Mouse (Mus musculus): ENCODE measurements around the gene Tdpoz5. TPM values are rescaled to one million over a fixed set of nuclear protein-coding genes. Genes with fewer than 3 reads are reported as not detected.
"Not testable (repeated sequence)": the region's sequence is repeated elsewhere in the genome, so short reads cannot be mapped to it uniquely, and the experiment has no call there.

Tdpoz5 gene
- not detected in 2 replicates for total RNA-seq (2015)
- total RNA-seq (2017) = not detected in 2 replicates

DNA sequence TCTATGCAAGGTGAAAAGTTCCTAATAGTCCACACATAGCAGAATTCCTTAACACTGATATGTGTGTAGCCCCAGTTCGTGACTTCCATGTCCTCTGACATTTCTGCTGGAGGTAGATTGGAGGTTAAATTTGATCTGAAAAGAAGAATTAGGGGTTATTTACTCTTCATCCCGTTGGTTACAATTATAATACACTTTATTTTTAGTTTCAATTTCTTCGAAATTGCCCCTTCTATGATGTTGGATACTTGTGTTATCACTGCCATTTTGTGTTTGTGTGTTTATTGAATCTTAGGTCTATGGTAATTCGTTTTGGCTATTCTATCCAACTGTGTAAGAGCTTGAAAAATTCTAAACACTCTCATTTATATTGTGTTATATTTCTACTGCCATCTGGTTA lies at the start of gene Tdpoz5:
Tdpoz5 (minus strand) TSS at position 101 of the 400 bp plus-strand sequence.
- ATAC-seq (replicated peaks; ENCODE audit: poor library complexity) = not testable (repeated sequence)

DNA sequence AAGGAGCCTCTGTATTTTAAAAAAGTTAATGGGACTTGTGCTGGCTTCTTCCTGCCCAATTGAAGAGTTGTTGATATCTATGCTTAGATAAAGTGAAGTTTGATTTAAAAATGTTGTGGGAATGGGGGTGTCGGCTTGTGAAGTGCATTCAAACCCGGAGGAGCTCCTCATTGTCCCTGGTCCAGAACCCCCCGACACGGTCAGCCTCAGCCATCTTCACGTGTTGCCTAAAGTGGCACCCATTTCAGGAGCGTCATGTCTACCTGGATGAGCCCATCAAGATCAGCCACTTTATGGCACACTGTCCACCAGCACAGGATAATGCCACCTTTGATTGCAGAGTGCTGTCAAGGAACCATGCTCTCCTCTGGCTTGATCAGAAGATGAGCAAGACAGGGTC lies 7.8 kb upstream of the Tdpoz5 start:
- ATAC-seq (replicated peaks; ENCODE audit: poor library complexity) = not testable (repeated sequence)

DNA sequence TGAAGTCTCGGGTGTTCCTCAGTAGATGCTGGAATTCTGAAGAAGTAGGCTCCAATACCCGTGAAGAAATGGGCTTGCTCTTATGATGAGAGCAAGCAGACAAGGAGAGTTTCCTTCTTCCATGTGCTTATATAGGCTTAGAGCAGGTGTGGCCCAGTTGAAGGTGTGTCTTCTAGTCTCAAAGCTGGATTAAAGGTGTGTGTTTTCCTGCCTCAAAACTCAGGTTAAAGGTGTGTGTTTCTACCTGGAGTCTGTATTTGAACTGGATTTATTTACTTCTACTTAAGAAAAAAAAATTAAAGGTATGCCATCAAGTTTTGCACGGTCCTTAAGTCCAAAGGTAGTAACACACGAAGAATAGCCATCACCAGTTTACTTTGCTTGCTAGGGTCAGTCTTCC lies 17.7 kb downstream of the Tdpoz5 start, which contains the start of gene Gm9117:
Gm9117 (minus strand) TSS at position 101 of the 400 bp plus-strand sequence.
- not testable (repeated sequence) for ATAC-seq (replicated peaks; ENCODE audit: poor library complexity)

DNA sequence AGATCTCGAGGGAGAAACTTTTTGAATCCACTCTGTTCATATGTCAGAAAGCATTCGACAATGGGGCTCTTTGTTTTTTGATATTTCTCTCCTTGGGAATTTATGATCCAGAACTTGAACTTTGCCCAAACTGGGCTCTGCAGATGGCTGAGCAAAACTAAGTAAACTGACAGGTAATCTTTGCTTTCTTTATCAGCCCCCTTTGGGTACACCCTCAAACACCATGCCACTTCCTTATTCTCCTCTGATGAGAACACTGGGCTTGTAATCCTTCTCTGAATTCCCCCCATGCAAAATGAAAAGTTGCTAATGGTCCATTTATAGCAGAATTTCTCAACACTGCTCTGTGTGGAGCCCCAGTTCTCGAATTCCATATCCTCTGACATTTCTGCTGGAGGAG lies 22.7 kb downstream of the Tdpoz5 start:
- not testable (repeated sequence) for ATAC-seq (replicated peaks; ENCODE audit: poor library complexity)

Other genes starting within 250 kb of the Tdpoz5 start
- gene Gm5773, start 188.3 kb downstream of the Tdpoz5 start, total RNA-seq (2015) = not detected in 2 replicates
- not detected in 2 replicates for gene Gm5773, start 188.3 kb downstream of the Tdpoz5 start, total RNA-seq (2017)
- gene Tdpoz4, start 164.9 kb downstream of the Tdpoz5 start, total RNA-seq (2015) = not detected in 2 replicates
- gene Tdpoz4, start 164.9 kb downstream of the Tdpoz5 start, total RNA-seq (2017) = not detected in 2 replicates
- not detected in 2 replicates for gene Tdpoz3, start 135.3 kb downstream of the Tdpoz5 start, total RNA-seq (2015)
- not detected in 2 replicates for gene Tdpoz3, start 135.3 kb downstream of the Tdpoz5 start, total RNA-seq (2017)
- not detected in 2 replicates for gene Gm9117, start 17.8 kb downstream of the Tdpoz5 start, total RNA-seq (2015)
- gene Gm9117, start 17.8 kb downstream of the Tdpoz5 start, total RNA-seq (2017) = not detected in 2 replicates
- not detected in 2 replicates for gene Gm9125, start 93.6 kb upstream of the Tdpoz5 start, total RNA-seq (2015)
- gene Gm9125, start 93.6 kb upstream of the Tdpoz5 start, total RNA-seq (2017) = not detected in 2 replicates
- not detected in 2 replicates for gene Gm10697, start 111.3 kb upstream of the Tdpoz5 start, total RNA-seq (2015)
- not detected in 2 replicates for gene Gm10697, start 111.3 kb upstream of the Tdpoz5 start, total RNA-seq (2017)
- not detected in 2 replicates for gene Gm10696, start 216.9 kb upstream of the Tdpoz5 start, total RNA-seq (2015)
- 0.29 TPM in 1 of 2 replicates, not detected in the other for gene Gm10696, start 216.9 kb upstream of the Tdpoz5 start, total RNA-seq (2017)
- gene Gm5286, start 235.4 kb upstream of the Tdpoz5 start, total RNA-seq (2015) = not detected in 2 replicates
- gene Gm5286, start 235.4 kb upstream of the Tdpoz5 start, total RNA-seq (2017) = not detected in 2 replicates

All from megakaryocyte progenitor cell, adult 5-6 weeks (primary cell).